Mouse (Mus musculus) frontal cortex, postnatal 14 days (tissue): ENCODE measurements around the gene Shisa3.

Experiments
- DNase-seq, 2 experiments: peaks; one replicate each; pipeline ENCODE4 v3.0.0; 2022; ENCODE audit warnings: low spot score in 2 of 2

The Shisa3 gene

DNA sequence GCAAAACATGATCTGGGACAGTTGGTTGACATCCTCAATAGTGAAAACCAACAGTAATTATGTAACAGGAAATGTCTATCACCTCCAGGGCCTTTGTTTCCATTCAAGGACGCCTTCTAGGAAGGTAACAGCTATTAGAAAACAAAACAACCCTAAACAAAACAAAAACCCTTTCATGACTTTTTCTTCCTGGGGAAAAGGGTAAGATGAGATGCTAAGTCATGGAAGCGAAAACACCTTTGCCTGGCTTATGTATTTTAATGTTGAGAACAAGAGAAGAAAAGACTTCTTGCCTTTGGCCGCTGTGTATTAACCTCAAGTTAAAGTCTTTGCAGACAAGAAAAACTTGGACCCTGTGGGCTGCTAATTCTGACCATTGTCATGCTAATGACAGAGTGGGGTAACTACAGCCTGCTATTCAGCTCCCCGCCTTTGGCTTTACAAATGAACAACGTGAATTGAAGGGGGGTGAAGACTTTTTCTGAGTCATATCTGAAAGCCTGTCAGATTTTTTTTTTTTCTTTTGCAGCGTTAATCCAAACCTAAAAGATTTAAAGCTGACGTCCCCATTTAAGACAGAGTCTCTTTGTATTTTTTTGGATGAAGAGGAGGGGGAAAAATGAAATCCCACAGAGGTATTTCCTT, 25.6 kb downstream of the Shisa3 start:
- no peak for DNase-seq

DNA sequence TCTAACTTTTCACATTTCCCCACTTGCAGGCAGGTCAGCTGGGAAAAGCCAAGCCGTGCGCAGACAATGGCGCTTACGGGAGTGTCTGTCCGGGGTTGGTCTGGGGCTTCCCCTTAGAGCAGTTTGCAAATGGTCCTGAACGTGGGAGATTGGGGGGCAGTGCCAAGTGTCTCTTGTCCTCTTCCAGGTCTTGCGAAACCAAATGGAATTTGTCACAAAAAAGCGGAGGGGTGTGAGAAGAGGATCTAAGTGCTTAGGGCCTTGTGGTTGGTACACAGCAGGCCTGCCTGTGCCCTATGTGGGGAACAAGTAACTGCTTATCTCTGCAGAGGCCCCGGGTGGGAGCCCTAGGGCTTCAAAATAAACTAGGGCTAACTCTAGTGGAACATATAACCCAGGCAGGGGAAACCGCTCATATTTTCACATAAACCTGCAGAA, 26.2 kb downstream of the Shisa3 start:
- DNase-seq, result no peak

DNA sequence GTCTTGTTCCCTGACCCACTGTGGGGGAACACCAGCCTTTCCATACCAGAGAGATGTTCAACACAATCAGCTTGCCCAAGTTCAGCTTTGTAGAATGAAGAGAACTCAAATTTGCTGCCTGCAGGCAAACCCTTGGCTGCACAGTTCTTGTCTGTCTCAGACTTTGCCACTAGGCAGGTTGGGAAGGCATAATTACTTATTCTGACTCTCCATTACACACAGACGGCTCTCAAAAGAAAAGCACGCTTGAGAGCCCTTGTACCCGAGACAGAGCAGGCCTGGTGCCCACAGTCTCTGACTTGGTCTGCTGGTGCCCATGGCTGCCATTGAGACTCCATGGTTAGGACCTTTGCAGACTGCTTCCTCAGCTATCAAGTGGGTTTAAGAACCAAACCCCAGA, 26.7 kb downstream of the Shisa3 start:
- no peak for DNase-seq

DNA sequence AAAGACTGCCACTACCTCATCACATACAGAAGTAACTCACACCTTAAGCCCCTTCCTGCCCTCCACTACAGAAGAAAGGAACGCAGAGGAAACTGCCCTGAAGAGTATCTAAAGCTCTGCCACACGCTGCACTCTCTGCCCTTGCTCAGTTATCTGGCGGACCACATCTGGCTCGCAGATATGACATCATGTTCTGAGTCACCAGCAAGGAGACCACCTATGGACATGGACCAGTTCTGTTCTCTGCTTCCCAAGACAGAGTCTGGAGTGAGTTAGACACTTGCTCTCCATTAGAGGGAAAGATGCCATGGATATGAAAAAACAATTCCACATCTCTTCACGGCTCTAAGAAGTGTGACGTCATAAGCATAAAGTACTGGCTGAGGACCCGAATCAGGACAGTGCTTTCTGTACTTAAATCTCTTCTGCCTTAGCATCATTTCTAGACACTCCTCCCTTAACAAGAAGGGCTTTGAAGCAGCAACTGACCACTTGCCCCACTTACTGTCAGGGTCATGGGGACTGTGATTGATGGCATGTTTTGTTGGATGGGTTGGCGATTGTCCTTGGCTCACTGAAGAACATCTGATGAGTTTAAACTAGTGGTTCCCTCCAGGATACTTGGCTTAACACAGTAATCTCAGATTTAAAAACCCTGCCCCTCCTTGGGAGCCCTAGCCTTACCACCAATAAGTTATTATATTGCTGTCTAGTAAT, 33.1 kb downstream of the Shisa3 start:
- no peak for DNase-seq

DNA sequence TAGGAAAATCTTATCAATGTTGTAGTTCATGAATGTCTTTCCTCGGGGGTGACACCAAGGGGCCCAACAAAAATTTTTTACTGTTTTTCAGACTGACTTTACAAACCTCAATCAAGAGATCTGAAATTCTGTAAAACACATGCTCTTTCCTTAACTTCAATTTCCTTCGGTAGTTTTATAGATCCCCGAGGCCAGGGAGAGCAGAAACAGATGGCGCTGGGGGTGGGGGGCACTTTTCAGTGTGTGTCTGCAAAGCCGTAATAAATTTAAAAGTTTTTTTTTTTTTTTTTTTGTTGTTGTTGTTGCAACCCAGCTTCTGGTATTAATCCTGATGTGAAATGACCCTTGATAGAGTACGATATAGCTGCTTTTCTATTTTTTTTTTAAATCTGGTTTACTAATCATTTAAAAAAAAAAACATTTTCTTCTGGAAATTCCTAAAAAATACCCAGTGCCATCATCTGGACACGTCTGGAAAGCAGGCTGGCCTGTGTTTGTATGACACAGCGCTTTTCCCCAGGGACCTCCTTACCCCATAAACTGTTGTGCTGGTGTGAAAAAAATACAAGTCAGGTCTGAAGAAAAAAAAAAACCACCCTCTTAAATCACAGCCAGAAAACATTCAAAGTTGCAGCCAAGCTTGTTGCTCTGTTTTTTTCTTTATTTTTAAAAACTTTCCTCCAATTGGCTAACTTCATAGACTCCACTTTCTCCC, 33.9 kb downstream of the Shisa3 start:
- DNase-seq, result no peak

- no peak for DNase-seq
Measured at GRCm38 (mm10) chr5:67643537-67644255, 36.0 kb downstream of the Shisa3 start.

DNA sequence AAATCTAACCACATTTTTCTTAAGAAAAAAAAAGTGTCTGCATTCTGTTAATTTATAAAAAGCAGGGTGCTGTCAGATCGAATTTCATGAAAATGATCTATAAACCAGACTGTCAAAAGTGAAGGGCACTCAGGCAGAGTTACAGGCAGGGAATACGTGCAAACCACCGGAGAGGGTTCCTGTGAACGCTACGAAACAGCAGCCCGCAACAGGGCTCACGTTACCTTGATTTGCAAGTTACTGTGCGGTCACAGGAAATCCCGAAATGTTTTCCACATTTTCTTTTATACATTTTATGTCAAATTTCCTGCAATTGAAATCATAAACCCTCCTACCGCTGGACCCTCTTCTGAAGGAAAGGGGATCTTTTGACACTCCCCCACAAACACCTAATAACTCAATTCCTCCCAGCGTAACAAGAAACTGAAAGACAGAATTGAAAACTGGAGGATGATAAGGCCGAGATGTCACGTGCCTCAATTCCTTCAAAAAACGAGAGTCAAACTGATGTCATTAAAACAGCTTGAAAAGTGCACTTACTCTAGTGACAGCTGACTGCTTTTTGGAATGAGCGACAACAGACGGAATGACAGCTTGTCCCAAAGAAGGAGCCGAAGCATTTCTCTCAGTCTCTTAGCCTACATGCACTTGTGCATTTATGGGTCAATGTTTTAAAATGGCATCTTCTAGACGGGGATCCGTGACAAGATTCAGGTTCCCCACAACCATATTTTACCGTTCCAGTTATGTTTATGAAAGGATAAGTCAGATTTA, 39.3 kb downstream of the Shisa3 start:
- DNase-seq, result no peak

GRCm38 (mm10) chr5:67647568-67647967, 39.9 kb downstream of the Shisa3 start:
- DNase-seq, result no peak

DNA sequence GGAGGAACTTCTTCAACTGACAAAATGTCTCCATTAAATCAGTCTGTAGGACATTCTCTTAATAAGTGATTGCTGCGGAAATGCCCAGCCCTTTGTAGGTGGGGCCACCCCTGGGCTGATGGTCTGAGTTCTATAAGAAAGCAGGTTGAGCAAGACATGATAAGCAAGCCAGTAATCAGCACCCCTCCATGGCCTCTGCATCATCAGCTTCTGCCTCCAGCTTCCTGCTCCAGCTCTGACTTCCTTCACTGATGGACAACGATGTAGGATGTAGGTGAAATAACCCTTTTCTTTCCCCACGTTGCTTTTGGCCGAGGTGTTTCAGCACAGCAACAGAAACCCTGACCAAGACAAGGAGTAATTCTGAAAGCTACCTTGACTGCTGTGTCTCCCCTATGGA, 41.5 kb downstream of the Shisa3 start:
- no peak for DNase-seq

GRCm38 (mm10) chr5:67650021-67650420, 42.3 kb downstream of the Shisa3 start:
- DNase-seq, result no peak

- no peak for DNase-seq
Measured at GRCm38 (mm10) chr5:67652468-67652867, 44.8 kb downstream of the Shisa3 start.

- no peak for DNase-seq
Measured at GRCm38 (mm10) chr5:67653543-67653942, 45.9 kb downstream of the Shisa3 start.

DNA sequence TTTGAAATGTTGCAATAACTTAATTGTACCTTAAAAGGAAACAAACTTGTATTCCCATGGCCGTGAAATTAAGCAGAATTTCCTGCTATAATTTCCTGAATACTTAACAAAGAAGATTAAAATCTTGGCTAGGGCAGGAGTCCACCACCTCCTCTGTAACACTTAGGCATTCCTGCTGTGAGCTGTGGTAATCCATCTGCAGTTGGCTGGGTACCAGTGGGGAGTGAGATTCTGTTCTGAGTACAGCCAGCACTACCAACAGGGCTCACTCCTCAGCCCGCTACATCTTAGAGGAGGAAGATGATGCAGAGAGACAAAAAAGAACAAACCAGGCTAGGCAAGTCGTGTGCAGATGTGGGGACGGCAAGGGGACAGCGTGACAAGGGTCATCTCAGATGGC, 46.9 kb downstream of the Shisa3 start:
- no peak for DNase-seq

- DNase-seq, result no peak
Measured at GRCm38 (mm10) chr5:67655696-67656519, 48.2 kb downstream of the Shisa3 start.

GRCm38 (mm10) chr5:67656821-67657259, 49.2 kb downstream of the Shisa3 start:
- no peak for DNase-seq

GRCm38 (mm10) chr5:67659864-67660263, 52.2 kb downstream of the Shisa3 start:
- DNase-seq, result no peak

DNA sequence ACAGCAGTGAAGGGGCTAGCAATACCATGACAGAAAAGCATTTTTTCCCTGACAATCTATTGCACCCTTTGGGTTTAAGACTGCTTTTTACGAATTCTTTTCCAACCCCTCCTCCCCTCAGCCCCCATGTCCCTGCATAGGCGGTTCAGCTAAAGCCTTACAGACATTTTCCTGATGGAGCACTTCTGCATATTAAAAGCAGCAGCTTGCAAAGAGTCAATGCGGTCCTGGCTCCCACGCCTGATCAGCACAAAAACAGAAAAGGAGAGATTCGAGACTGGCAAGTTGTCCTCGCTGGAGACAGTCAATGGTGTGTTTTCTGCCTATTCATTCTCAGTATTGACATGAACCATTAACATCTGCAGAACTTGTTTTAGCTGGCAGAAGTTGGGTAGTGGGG, 55.0 kb downstream of the Shisa3 start:
- DNase-seq, result no peak

- DNase-seq, result no peak
Measured at GRCm38 (mm10) chr5:67669436-67669896, 61.8 kb downstream of the Shisa3 start.

- DNase-seq, result no peak
Measured at GRCm38 (mm10) chr5:67670158-67670557, 62.5 kb downstream of the Shisa3 start.

- DNase-seq, result no peak
Measured at GRCm38 (mm10) chr5:67673008-67673407, 65.3 kb downstream of the Shisa3 start.
